Mouse (Mus musculus): ENCODE results near the gene Pth1r. TPM values are rescaled to one million over a fixed set of nuclear protein-coding genes. Genes with fewer than 3 reads are reported as not detected.
"Not testable (repeated sequence)": the region's sequence is repeated elsewhere in the genome, so short reads cannot be mapped to it uniquely, and the experiment has no call there.

Pth1r gene
- total and polyA plus RNA-seq, 2 experiments: 7.4 to 28.1 TPM

DNA sequence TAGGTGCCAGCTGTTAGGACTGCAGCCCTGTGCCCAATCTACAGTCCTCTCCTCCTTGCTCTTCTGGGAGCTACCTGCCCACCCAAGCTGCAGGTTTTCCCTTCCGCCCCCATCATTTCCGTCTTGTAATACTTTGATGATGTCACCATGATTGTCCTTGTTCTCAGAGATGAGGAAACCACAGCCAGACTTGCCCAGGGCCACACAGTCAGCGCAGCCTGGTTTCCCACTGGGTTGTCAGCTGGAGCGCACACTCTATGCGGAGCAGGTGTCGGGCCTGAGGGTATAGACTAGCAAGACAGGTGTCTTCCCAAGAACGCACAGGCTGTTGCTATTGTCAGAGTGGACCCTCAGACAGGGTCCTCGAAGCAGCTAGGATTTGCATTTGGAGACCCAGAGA, 61.8 kb downstream of the Pth1r start:
- H3K27me3 ChIP-seq (ENCODE audit: control insufficient read depth, insufficient read depth, low read length): no peaks in the 10 kb centered on the region
- peaks cover 31% of the 10 kb centered on the region for H3K4me1 ChIP-seq (ENCODE audit: control insufficient read depth, insufficient read depth, low read length)
- no peaks in the 10 kb centered on the region for H3K36me3 ChIP-seq (ENCODE audit: control insufficient read depth, insufficient read depth, low read length)
- H3K9ac ChIP-seq (ENCODE audit: low read depth, low read length): no peak overlapping the region
- peaks cover 35% of the 10 kb centered on the region for H3K79me2 ChIP-seq (ENCODE audit: control insufficient read depth, insufficient read depth, low read length)
- WGBS: 92% methylated on average over 8 of the region's 8 CpGs
- no peak for TF ChIP-seq POLR2A (IDR thresholded peaks at IDR 0.05; ENCODE audit: extremely low read depth, insufficient read depth, low read length)
- TF ChIP-seq CTCF (IDR thresholded peaks at IDR 0.05; ENCODE audit: low read depth, low read length): no peak
- H3K4me3 ChIP-seq (ENCODE audit: insufficient read depth, low read depth, low read length): no peak overlapping the region
- DNase-seq (ENCODE audit: extremely low read depth, low read depth, low spot score): no peak
- H3K27ac ChIP-seq (replicated peaks; ENCODE audit: insufficient read depth, low read depth, low read length): no peak overlapping the region

DNA sequence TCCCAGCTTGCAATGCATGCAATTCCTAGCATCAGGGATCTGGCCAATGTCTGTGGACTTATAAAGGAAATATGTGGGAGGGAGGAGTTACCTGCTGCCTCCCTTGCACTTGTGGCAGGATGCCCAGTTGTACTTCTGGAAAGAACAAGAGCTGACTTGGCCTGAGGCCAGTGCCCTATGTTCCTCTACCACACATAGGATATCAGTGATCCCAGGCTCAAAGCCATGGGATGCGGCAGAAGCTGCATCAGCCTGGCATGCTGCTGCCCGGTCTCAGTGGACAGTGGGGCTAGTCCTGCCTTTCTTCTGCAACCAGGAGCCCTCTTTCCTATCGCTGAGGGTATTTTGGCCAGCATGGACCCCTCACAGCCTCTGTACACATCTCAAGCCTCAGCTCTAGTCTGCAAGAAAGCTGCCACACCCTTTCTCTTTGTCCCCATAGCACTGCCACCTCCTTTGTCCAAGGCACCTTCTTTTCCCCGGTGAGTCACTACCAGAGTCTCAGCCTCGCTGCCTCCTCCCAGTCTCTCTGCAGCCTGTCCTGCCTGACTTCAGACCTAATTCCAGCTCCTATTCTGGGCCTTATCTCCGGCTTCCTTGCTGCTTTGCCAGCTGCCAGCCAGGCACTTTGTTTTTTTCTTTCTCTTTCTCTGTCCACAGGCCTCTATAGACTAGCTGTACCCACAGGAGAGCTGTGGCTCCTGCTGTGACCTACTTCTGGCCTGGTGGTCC, 62.7 kb downstream of the Pth1r start:
- Histone ChIP-seq H3K27me3 (ENCODE audit: control insufficient read depth, insufficient read depth, low read length) (no peaks in the 10 kb centered on the region), H3K79me2 (ENCODE audit: control insufficient read depth, insufficient read depth, low read length) (peaks cover 38% of the 10 kb centered on the region), H3K4me3 (ENCODE audit: insufficient read depth, low read depth, low read length) (no peak overlapping the region), H3K36me3 (ENCODE audit: control insufficient read depth, insufficient read depth, low read length) (no peaks in the 10 kb centered on the region), H3K9ac (ENCODE audit: low read depth, low read length) (no peak overlapping the region), H3K27ac (replicated peaks; ENCODE audit: insufficient read depth, low read depth, low read length) (no peak overlapping the region), H3K4me1 (ENCODE audit: control insufficient read depth, insufficient read depth, low read length) (peaks cover 26% of the 10 kb centered on the region)
- 49% methylated on average over 6 of the region's 6 CpGs for WGBS
- TF ChIP-seq CTCF (IDR thresholded peaks at IDR 0.05; ENCODE audit: low read depth, low read length): no peak
- no peak for TF ChIP-seq POLR2A (IDR thresholded peaks at IDR 0.05; ENCODE audit: extremely low read depth, insufficient read depth, low read length)
- peak; percentile 65 for DNase-seq (ENCODE audit: extremely low read depth, low read depth, low spot score)

DNA sequence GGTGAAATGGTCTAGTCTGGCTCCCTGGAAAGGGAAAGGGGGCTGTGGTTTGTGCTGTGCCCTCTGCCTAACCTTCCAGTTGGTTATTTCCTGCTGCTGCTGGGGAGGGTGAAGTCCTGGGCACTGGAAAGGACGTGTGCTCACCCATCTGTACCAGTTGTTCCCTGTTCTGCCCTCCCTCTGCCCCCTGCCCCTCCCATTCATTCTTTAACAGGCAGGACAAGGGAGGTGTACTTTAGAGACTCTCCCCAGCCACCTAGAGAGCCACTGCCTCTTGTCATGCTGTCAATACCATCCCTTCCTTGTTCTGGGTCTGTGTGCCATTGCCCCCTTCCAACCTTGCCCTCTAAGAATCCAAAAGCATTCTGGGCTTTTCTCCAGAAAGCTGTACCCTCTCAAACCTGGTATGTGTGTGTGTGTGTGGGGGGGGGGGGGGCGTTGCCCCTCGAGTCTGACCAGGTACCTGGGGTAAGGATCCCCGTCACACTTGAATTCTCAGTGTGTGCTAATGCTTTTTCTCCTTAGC, 63.3 kb downstream of the Pth1r start:
- 44% methylated on average over 4 of the region's 4 CpGs for WGBS
- Histone ChIP-seq H3K27me3 (ENCODE audit: control insufficient read depth, insufficient read depth, low read length) (no peaks in the 10 kb centered on the region), H3K27ac (replicated peaks; ENCODE audit: insufficient read depth, low read depth, low read length) (no peak overlapping the region), H3K4me1 (ENCODE audit: control insufficient read depth, insufficient read depth, low read length) (peaks cover 21% of the 10 kb centered on the region), H3K9ac (ENCODE audit: low read depth, low read length) (no peak overlapping the region), H3K4me3 (ENCODE audit: insufficient read depth, low read depth, low read length) (no peak overlapping the region), H3K36me3 (ENCODE audit: control insufficient read depth, insufficient read depth, low read length) (no peaks in the 10 kb centered on the region), H3K79me2 (ENCODE audit: control insufficient read depth, insufficient read depth, low read length) (peaks cover 38% of the 10 kb centered on the region)
- no peak for TF ChIP-seq CTCF (IDR thresholded peaks at IDR 0.05; ENCODE audit: low read depth, low read length)
- no peak for TF ChIP-seq POLR2A (IDR thresholded peaks at IDR 0.05; ENCODE audit: extremely low read depth, insufficient read depth, low read length)
- no peak for DNase-seq (ENCODE audit: extremely low read depth, low read depth, low spot score)

DNA sequence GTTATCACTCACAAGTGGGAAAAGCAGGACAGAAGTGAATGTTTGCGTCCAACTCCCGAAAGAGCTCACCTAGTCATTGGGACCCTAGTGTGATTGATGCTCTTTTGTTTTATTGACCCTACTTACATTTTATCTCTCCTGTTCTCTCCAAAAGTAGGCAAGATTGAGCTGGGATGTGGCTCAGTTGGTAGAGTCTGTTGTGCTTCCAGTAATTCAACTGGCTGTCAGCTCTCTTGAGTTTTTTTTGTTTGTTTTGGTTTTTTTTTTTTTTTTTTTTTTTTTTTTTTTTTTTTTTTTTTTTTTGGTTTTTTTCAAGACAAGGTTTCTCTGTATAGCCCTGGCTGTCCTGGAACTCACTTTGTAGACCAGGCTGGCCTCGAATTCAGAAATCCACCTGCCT, 64.2 kb downstream of the Pth1r start:
- not testable (repeated sequence) for H3K9ac ChIP-seq (ENCODE audit: low read depth, low read length); H3K27me3 ChIP-seq (ENCODE audit: control insufficient read depth, insufficient read depth, low read length); H3K36me3 ChIP-seq (ENCODE audit: control insufficient read depth, insufficient read depth, low read length); H3K27ac ChIP-seq (replicated peaks; ENCODE audit: insufficient read depth, low read depth, low read length); H3K4me3 ChIP-seq (ENCODE audit: insufficient read depth, low read depth, low read length); DNase-seq (ENCODE audit: extremely low read depth, low read depth, low spot score)
- WGBS: 67% methylated on average over 3 of the region's 3 CpGs
- H3K79me2 ChIP-seq (ENCODE audit: control insufficient read depth, insufficient read depth, low read length): peaks cover 39% of the 10 kb centered on the region
- peaks cover 21% of the 10 kb centered on the region for H3K4me1 ChIP-seq (ENCODE audit: control insufficient read depth, insufficient read depth, low read length)

DNA sequence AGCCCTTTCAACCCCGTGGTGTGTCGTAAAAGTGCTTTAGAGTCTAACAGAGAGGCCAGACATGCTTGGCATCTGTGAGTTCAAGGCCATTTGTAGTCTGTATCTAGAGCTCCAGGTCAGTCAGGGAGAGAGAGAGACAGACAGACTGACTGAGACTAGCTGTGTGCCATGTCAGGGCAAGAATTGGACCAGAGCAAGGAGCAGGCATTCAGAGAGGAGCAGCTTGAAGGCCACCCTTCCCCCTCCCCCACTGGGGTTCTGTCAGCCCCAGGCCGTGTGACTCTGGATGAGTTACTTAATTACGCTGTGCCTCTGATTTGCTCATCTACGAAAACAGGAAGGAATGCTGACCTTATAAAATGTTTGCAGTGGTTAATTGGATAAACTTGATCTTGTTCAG, 64.7 kb downstream of the Pth1r start:
- Histone ChIP-seq H3K27ac (replicated peaks; ENCODE audit: insufficient read depth, low read depth, low read length) (0 out of 2 replicates have a peak overlapping the region, but pooled peaks have one; percentile 3), H3K79me2 (ENCODE audit: control insufficient read depth, insufficient read depth, low read length) (peaks cover 42% of the 10 kb centered on the region), H3K9ac (ENCODE audit: low read depth, low read length) (no peak overlapping the region), H3K36me3 (ENCODE audit: control insufficient read depth, insufficient read depth, low read length) (no peaks in the 10 kb centered on the region), H3K27me3 (ENCODE audit: control insufficient read depth, insufficient read depth, low read length) (no peaks in the 10 kb centered on the region), H3K4me1 (ENCODE audit: control insufficient read depth, insufficient read depth, low read length) (peaks cover 21% of the 10 kb centered on the region), H3K4me3 (ENCODE audit: insufficient read depth, low read depth, low read length) (no peak overlapping the region)
- 6% methylated on average over 5 of the region's 5 CpGs for WGBS
- TF ChIP-seq CTCF (IDR thresholded peaks at IDR 0.05; ENCODE audit: low read depth, low read length) (no peak), POLR2A (IDR thresholded peaks at IDR 0.05; ENCODE audit: extremely low read depth, insufficient read depth, low read length) (no peak)
- peak; percentile 62 for DNase-seq (ENCODE audit: extremely low read depth, low read depth, low spot score)

DNA sequence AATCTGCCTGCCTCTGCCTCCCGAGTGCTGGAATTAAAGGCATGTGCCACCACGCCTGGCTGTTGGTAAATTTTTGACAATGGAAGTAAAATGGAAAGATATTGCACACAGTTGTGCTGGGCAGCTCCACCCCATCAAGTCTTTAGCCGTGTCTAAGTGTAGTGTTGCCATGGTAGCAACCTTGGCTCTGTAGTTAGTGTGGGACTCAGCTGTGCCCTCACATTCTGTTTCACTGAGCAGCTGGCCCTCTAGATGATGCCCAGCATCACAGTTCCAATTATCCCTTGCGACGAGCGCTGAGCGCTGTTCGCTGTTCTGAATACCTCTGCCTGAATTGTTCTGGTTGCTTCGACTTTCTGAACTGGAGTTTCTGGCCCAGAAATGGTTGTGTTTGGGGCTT, 65.1 kb downstream of the Pth1r start:
- no peak overlapping the region for H3K27ac ChIP-seq (replicated peaks; ENCODE audit: insufficient read depth, low read depth, low read length)
- peaks cover 44% of the 10 kb centered on the region for H3K79me2 ChIP-seq (ENCODE audit: control insufficient read depth, insufficient read depth, low read length)
- no peak for TF ChIP-seq CTCF (IDR thresholded peaks at IDR 0.05; ENCODE audit: low read depth, low read length)
- no peak for TF ChIP-seq POLR2A (IDR thresholded peaks at IDR 0.05; ENCODE audit: extremely low read depth, insufficient read depth, low read length)
- no peak overlapping the region for H3K9ac ChIP-seq (ENCODE audit: low read depth, low read length)
- DNase-seq (ENCODE audit: extremely low read depth, low read depth, low spot score): no peak
- no peak overlapping the region for H3K4me3 ChIP-seq (ENCODE audit: insufficient read depth, low read depth, low read length)
- H3K4me1 ChIP-seq (ENCODE audit: control insufficient read depth, insufficient read depth, low read length): peaks cover 21% of the 10 kb centered on the region
- 75% methylated on average over 9 of the region's 9 CpGs for WGBS
- no peaks in the 10 kb centered on the region for H3K27me3 ChIP-seq (ENCODE audit: control insufficient read depth, insufficient read depth, low read length)
- no peaks in the 10 kb centered on the region for H3K36me3 ChIP-seq (ENCODE audit: control insufficient read depth, insufficient read depth, low read length)
